Mouse (Mus musculus) left cerebral cortex, postnatal 25 days (tissue): ENCODE results near the gene Slc30a1. TPM values are rescaled to one million over a fixed set of nuclear protein-coding genes. Genes with fewer than 3 reads are reported as not detected.

Source experiments
- total RNA-seq, 2 experiments: library from RNA; stranded (reverse); gene quantifications; 2 replicates each; pipeline ENCODE4 v1.2.3; 2021

Gene Slc30a1
- total RNA-seq, 2 experiments from 2014 or later, result 28.2 to 36.9 TPM

Other genes with a start within 250 kb of the Slc30a1 start
- 100 to 1,000 TPM; 173 to 180 TPM for gene Lpgat1, start 188.9 kb upstream of the Slc30a1 start, total RNA-seq
- 1 to 10 TPM; 1.2 to 1.6 TPM for gene Nek2, start 85.3 kb upstream of the Slc30a1 start, total RNA-seq
- under 1 TPM; 0.18 to 0.32 TPM for gene Rd3, start 70.6 kb downstream of the Slc30a1 start, total RNA-seq
- 1 to 10 TPM; 5.6 to 8.7 TPM for gene Traf5, start 185.8 kb downstream of the Slc30a1 start, total RNA-seq
- 10 to 100 TPM; 28.0 to 31.3 TPM for gene Rcor3, start 231.3 kb downstream of the Slc30a1 start, total RNA-seq